Mouse (Mus musculus): ENCODE measurements around the gene Gabrg1. TPM values are rescaled to one million over a fixed set of nuclear protein-coding genes. Genes with fewer than 3 reads are reported as not detected.
A peak's percentile ranks its signal among the peaks of the same experiment; 100 is the strongest.

The Gabrg1 gene
- 0.07 TPM in 1 of 2 replicates, not detected in the other for polyA plus RNA-seq (2014; fragmentation: Nextera tagmentation; extraction: Ambion mirVana)

DNA sequence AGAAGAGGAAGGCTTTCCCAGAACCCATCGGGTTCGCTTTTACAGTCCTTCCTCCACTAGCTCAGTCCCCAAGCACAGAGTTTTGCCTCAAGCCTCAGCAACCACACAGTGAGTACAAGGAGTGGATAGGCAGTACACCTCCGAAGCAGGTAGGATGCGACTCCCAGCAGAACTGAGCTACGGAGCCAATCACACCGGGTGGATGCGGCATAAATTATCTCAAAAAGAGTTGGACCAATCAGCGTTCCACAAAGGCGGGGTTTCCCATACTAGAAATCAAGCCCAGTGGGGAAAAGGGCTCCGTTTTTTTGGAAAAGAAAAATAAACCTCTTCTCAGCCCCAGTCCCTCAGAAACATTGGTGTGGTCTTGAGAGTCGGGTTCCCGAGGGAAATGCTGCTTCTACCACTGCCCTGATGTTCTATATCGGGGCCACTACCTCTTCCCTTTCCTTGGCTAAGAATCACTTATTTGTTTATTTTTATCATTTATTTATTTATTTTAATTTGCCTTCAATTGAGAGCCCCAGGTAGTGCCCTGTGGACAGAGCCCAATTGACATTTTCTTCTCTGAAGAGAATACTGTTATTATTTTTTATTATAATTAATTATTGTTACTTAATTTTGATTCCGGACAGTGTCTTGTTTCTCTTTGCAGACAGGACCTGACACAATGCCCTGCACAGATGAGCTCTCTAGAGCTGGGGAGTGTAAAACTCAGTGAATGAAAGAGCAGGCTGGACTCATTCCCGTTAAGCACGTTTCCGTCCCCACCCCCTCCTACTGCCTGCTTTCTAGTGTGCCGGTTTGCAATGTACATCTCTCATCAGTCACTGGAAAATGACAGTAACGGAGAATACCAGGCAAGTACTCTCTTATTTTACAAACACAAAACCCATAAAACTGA is at the start of gene Gabrg1:
TSS of gene Gabrg1 (minus strand) at position 426 of the 904 bp plus-strand sequence.
- WGBS (ENCODE audit: insufficient replicate concordance), result 8% methylated on average over 19 of the region's 19 CpGs
- H3K9ac ChIP-seq (ENCODE audit: low read depth, low read length), result no peak within 1 kb of the TSS
- peak within 1 kb of the TSS; percentile 52 for H3K4me2 ChIP-seq
- H3K4me1 ChIP-seq (ENCODE audit: control insufficient read depth, insufficient read depth, low read length), result no peaks in the 10 kb centered on the region
- H3K36me3 ChIP-seq (ENCODE audit: control insufficient read depth, insufficient read depth, low read length), result no peaks in the 10 kb centered on the region
- ATAC-seq (replicated peaks; ENCODE audit: insufficient number of reproducible peaks, low FRiP score, low TSS enrichment), result peak; percentile 61
- no peaks in the 10 kb centered on the region for H3K9me3 ChIP-seq (replicated peaks; ENCODE audit: control insufficient read depth, low read length)
- no peak within 1 kb of the TSS for H3K27ac ChIP-seq (ENCODE audit: low read depth, low read length)
- H3K4me3 ChIP-seq (ENCODE audit: low read depth, low read length), result peak within 1 kb of the TSS; percentile 23
- H3K27me3 ChIP-seq (ENCODE audit: control insufficient read depth, insufficient read depth, low read length), result no peaks in the 10 kb centered on the region; the same call in 1 of the 2 replicates

DNA sequence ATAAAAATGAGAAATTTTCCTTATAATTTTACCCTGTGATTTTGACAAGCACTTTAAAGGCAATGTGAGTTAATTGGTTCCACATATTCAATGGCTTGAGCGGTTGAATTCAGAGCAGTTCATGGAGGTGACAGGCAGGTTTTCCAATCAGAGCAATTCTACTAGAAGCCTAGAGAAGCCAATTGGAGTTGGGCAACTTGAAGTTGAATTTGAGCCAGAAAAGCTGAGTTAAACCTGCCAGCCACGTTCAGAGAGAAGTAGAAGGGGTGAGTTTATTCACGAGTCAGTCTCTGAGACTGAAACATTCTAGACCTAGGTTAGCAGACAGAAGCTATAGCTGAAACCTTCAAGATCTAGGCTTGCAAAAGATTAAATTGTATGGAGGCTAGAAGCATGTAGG is 41.6 kb upstream of the Gabrg1 start:
- H3K4me1 ChIP-seq (ENCODE audit: control insufficient read depth, insufficient read depth, low read length), result no peaks in the 10 kb centered on the region
- no peak overlapping the region for H3K4me3 ChIP-seq (ENCODE audit: low read depth, low read length)
- H3K4me2 ChIP-seq, result no peak overlapping the region
- H3K27me3 ChIP-seq (ENCODE audit: control insufficient read depth, insufficient read depth, low read length), result no peaks in the 10 kb centered on the region
- no peak overlapping the region for H3K9ac ChIP-seq (ENCODE audit: low read depth, low read length)
- no peak for ATAC-seq (replicated peaks; ENCODE audit: insufficient number of reproducible peaks, low FRiP score, low TSS enrichment)
- no peaks in the 10 kb centered on the region for H3K36me3 ChIP-seq (ENCODE audit: control insufficient read depth, insufficient read depth, low read length)
- no peaks in the 10 kb centered on the region for H3K9me3 ChIP-seq (replicated peaks; ENCODE audit: control insufficient read depth, low read length)
- H3K27ac ChIP-seq (ENCODE audit: low read depth, low read length), result no peak overlapping the region
- 72% methylated on average over 3 of the region's 3 CpGs for WGBS (ENCODE audit: insufficient replicate concordance)

DNA sequence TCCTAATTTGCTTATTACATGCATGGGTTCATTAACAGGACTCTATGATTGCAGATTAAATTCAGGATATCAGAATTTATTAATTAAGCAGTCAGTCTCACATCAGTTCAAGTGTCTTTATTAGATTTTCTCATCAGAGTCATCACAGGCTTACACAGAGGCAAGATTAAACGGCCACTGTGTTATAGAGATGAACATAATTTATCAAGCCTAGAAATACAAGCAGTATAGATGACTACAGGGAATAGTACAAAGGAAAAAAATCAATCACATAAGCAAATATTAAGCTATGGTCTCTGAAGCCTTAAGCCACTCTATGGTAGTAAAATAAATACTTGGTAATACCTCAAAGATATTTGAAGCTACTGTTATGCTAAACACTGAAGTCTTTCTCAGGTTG is 27.7 kb upstream of the Gabrg1 start:
- Histone ChIP-seq H3K4me2 (no peak overlapping the region), H3K9ac (ENCODE audit: low read depth, low read length) (no peak overlapping the region), H3K4me3 (ENCODE audit: low read depth, low read length) (no peak overlapping the region), H3K36me3 (ENCODE audit: control insufficient read depth, insufficient read depth, low read length) (no peaks in the 10 kb centered on the region), H3K27ac (ENCODE audit: low read depth, low read length) (no peak overlapping the region), H3K27me3 (ENCODE audit: control insufficient read depth, insufficient read depth, low read length) (no peaks in the 10 kb centered on the region), H3K4me1 (ENCODE audit: control insufficient read depth, insufficient read depth, low read length) (no peaks in the 10 kb centered on the region), H3K9me3 (replicated peaks; ENCODE audit: control insufficient read depth, low read length) (no peaks in the 10 kb centered on the region)
- WGBS (ENCODE audit: insufficient replicate concordance), result 82% methylated on average over 1 of the region's 1 CpGs
- ATAC-seq (replicated peaks; ENCODE audit: insufficient number of reproducible peaks, low FRiP score, low TSS enrichment), result no peak

DNA sequence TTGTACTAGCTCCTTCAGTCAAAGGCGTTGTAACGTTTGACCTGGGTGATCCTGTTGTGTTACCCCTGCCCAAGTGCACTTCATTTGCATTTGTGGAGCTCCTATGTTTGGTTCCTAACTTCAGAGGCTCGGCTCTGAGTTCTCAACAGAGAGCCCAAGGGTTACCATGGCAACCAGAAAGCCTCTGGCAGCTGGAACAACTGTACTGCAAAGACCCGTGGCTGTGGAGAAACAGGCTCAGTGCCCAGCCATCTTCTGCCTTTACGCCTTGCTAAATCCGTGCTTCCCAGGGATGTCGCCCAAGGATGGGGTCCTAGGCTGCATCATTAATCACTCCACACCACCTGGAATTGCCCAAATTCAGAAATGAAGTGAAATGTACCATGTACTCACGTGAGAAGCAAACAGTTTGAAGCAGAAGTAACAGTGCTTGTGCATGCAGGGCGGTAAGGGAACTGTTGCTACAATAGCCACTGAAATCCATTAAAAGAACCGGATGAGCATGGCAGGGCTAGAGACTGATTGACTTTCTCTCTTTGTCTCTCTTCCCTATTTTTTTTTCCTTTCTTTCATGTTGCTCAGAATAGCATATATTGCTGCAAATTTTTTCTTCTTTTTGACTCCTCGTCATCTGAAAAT is 798 bp upstream of the Gabrg1 start:
- peak overlapping the region; percentile 52 for H3K4me2 ChIP-seq

DNA sequence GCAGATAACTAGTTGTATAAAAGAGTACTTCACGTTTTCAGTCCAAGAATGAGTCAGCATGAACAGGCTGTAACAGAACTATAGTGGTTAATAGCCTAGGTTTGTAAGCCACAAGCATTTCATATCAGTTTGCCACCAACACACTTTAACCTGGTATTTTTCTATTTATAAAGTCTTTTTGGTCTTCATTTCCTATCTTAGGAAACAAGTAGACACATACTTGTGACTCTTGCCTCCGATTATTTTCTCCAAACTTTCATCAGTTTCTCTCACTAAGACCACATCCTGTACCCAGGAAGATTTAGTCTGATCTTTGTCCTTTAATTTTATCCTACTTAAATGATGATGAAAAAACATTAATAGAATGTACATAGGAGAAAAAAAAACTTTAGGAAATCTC is 23.7 kb downstream of the Gabrg1 start:
- ATAC-seq (replicated peaks; ENCODE audit: insufficient number of reproducible peaks, low FRiP score, low TSS enrichment), result no peak
- Histone ChIP-seq H3K4me2 (no peak overlapping the region), H3K4me1 (ENCODE audit: control insufficient read depth, insufficient read depth, low read length) (no peaks in the 10 kb centered on the region), H3K27ac (ENCODE audit: low read depth, low read length) (no peak overlapping the region), H3K36me3 (ENCODE audit: control insufficient read depth, insufficient read depth, low read length) (no peaks in the 10 kb centered on the region), H3K27me3 (ENCODE audit: control insufficient read depth, insufficient read depth, low read length) (no peaks in the 10 kb centered on the region), H3K9ac (ENCODE audit: low read depth, low read length) (no peak overlapping the region), H3K9me3 (replicated peaks; ENCODE audit: control insufficient read depth, low read length) (no peaks in the 10 kb centered on the region), H3K4me3 (ENCODE audit: low read depth, low read length) (no peak overlapping the region)
- 71% methylated on average over 2 of the region's 2 CpGs for WGBS (ENCODE audit: insufficient replicate concordance)

More for the DNA sequence above, 798 bp upstream of the Gabrg1 start:
- Histone ChIP-seq H3K4me3 (ENCODE audit: low read depth, low read length) (peak overlapping the region; percentile 23), H3K27ac (ENCODE audit: low read depth, low read length) (no peak overlapping the region), H3K9me3 (replicated peaks; ENCODE audit: control insufficient read depth, low read length) (no peaks in the 10 kb centered on the region), H3K9ac (ENCODE audit: low read depth, low read length) (no peak overlapping the region), H3K27me3 (ENCODE audit: control insufficient read depth, insufficient read depth, low read length) (no peaks in the 10 kb centered on the region; the same call in 1 of the 2 replicates), H3K4me1 (ENCODE audit: control insufficient read depth, insufficient read depth, low read length) (no peaks in the 10 kb centered on the region), H3K36me3 (ENCODE audit: control insufficient read depth, insufficient read depth, low read length) (no peaks in the 10 kb centered on the region)
- 18% methylated on average over 11 of the region's 11 CpGs for WGBS (ENCODE audit: insufficient replicate concordance)
- ATAC-seq (replicated peaks; ENCODE audit: insufficient number of reproducible peaks, low FRiP score, low TSS enrichment), result peak; percentile 55

DNA sequence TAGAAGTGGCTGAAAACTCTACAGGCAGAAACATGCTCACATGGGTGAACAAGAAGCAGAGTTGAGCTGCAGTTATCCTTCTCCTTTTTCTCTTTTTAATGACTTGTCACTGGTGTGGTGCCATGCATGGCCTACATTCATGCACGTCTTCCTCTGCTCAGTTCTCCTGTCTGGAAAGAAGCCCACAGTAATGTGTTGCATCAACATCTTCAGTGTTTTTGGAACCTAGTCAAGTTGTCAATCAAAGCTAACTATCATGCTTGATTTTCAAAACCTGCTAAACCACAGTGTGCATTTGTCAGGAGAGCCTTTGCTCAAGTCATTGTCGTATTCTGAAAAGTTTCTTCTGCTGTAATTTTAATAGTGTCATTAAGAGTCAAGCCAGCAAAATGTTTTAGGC is 106.3 kb downstream of the Gabrg1 start:
- no peaks in the 10 kb centered on the region for H3K4me1 ChIP-seq (ENCODE audit: control insufficient read depth, insufficient read depth, low read length)
- no peak overlapping the region for H3K9ac ChIP-seq (ENCODE audit: low read depth, low read length)
- no peaks in the 10 kb centered on the region for H3K27me3 ChIP-seq (ENCODE audit: control insufficient read depth, insufficient read depth, low read length)
- no peaks in the 10 kb centered on the region for H3K36me3 ChIP-seq (ENCODE audit: control insufficient read depth, insufficient read depth, low read length)
- H3K4me3 ChIP-seq (ENCODE audit: low read depth, low read length), result no peak overlapping the region
- no peak overlapping the region for H3K27ac ChIP-seq (ENCODE audit: low read depth, low read length)
- no peak overlapping the region for H3K4me2 ChIP-seq
- no peak for ATAC-seq (replicated peaks; ENCODE audit: insufficient number of reproducible peaks, low FRiP score, low TSS enrichment)
- WGBS (ENCODE audit: insufficient replicate concordance), result 72% methylated on average over 2 of the region's 2 CpGs
- H3K9me3 ChIP-seq (replicated peaks; ENCODE audit: control insufficient read depth, low read length), result no peaks in the 10 kb centered on the region

DNA sequence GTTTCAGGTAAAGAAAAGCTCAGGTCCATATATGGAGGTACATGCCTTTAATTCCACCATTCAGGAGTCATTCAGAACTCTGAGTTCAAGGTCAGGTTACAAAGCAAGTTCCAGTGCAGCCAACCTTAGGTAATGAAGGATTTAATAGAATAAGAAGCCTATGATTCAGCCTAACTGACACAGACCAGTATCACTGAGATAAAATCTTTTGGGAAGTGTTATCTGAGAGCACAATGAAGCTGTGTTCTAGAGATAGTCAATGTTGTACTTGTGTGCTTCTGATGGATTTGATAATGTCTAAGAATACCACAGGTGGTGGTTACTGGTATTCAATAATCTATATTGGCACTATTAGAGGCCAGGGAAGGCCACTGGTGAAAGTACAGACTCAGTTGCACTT is 138.1 kb downstream of the Gabrg1 start:
- Histone ChIP-seq H3K9ac (ENCODE audit: low read depth, low read length) (no peak overlapping the region), H3K4me2 (no peak overlapping the region), H3K4me1 (ENCODE audit: control insufficient read depth, insufficient read depth, low read length) (no peaks in the 10 kb centered on the region), H3K9me3 (replicated peaks; ENCODE audit: control insufficient read depth, low read length) (no peaks in the 10 kb centered on the region), H3K27ac (ENCODE audit: low read depth, low read length) (no peak overlapping the region), H3K27me3 (ENCODE audit: control insufficient read depth, insufficient read depth, low read length) (no peaks in the 10 kb centered on the region), H3K4me3 (ENCODE audit: low read depth, low read length) (no peak overlapping the region), H3K36me3 (ENCODE audit: control insufficient read depth, insufficient read depth, low read length) (no peaks in the 10 kb centered on the region)
- no peak for ATAC-seq (replicated peaks; ENCODE audit: insufficient number of reproducible peaks, low FRiP score, low TSS enrichment)
